ENCODE assay signal across 8 mouse cellular contexts in the genomic region with DNA sequence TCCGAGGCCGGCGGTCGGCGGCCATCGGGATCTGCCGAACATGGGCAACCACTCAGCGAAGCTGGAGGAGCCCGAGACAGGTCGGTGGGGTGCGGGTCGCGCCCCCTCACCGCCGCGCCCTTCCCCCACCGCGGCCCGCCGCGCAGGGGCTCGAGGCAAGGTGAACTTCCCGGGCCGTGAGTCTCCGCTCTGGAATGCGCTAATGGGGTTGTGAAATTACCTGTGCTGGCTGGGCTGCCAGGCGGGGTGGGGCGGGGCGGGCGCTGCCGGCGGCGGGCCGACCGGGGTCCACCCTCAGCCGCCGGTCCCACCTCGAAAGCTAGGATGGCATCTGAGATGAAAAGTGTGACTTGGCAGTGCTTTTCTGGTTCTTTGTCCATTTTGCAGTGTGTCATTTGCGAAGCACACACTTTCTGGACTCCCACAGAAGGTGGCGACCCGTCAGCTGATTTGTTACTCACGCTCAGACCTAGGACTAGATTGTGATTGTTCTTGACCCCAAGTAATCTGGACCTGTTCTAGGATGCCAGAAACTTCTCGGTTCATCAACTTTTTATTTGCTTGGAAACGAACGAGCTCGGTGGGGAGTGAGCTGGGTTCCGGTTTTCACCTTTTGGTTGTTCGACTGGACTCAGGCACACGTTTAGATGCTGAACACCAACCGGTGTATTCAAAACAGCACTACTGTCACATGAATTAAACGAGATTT.
DNase-seq lines count a peak whose midpoint lies in the region; ATAC-seq lines count a peak whose summit lies in the region.

No protein-coding gene starts in this region.

- under 1% methylated on average over 42 of the region's 51 CpGs for WGBS in forebrain, embryonic 14.5 days
- 2% methylated on average over 43 of the region's 51 CpGs for WGBS in kidney, embryonic 15.5 days
- 1% methylated on average over 50 of the region's 51 CpGs for WGBS in midbrain, embryonic 15.5 days

- H3K27me3 ChIP-seq in forebrain, embryonic 14.5 days (replicated peaks; ENCODE audit: control insufficient read depth, insufficient read depth, low read length) = no peaks in the 10 kb centered on the region
- no peaks in the 10 kb centered on the region for H3K27me3 ChIP-seq in kidney, embryonic 15.5 days
- H3K27me3 ChIP-seq in midbrain, embryonic 15.5 days (replicated peaks) = no peaks in the 10 kb centered on the region

- H3K36me3 ChIP-seq in forebrain, embryonic 14.5 days (ENCODE audit: control insufficient read depth, insufficient read depth, low read length) = no peaks in the 10 kb centered on the region
- H3K36me3 ChIP-seq in kidney, embryonic 15.5 days = no peaks in the 10 kb centered on the region
- H3K36me3 ChIP-seq in midbrain, embryonic 15.5 days (replicated peaks) = no peaks in the 10 kb centered on the region

- H3K27ac ChIP-seq in forebrain, embryonic 14.5 days (ENCODE audit: low read depth, low read length) = peak overlapping the region; percentile 85
- peak overlapping the region; percentile 97 for H3K27ac ChIP-seq in kidney, embryonic 15.5 days
- H3K27ac ChIP-seq in midbrain, embryonic 15.5 days = peak overlapping the region; percentile 85

- H3K9me3 ChIP-seq in forebrain, embryonic 14.5 days (replicated peaks; ENCODE audit: control insufficient read depth, low read length) = no peaks in the 10 kb centered on the region
- H3K9me3 ChIP-seq in kidney, embryonic 15.5 days (replicated peaks) = no peaks in the 10 kb centered on the region
- no peaks in the 10 kb centered on the region for H3K9me3 ChIP-seq in midbrain, embryonic 15.5 days

- peak overlapping the region; percentile 81 for H3K4me2 ChIP-seq in forebrain, embryonic 14.5 days (ENCODE audit: low read length)
- peak overlapping the region; percentile 93 for H3K4me2 ChIP-seq in kidney, embryonic 15.5 days
- H3K4me2 ChIP-seq in midbrain, embryonic 15.5 days = peak overlapping the region; percentile 88

- peaks cover 6% of the 10 kb centered on the region for H3K4me1 ChIP-seq in forebrain, embryonic 14.5 days (ENCODE audit: control insufficient read depth, insufficient read depth, low read length)
- H3K4me1 ChIP-seq in kidney, embryonic 15.5 days = peaks cover 6% of the 10 kb centered on the region; the same call in 1 of the 2 replicates
- peaks cover 6% of the 10 kb centered on the region for H3K4me1 ChIP-seq in midbrain, embryonic 15.5 days

- H3K4me3 ChIP-seq in forebrain, embryonic 14.5 days (ENCODE audit: low read depth, low read length) = peak overlapping the region; percentile 85
- H3K4me3 ChIP-seq in kidney, embryonic 15.5 days (replicated peaks) = peak overlapping the region; percentile 84
- H3K4me3 ChIP-seq in midbrain, embryonic 15.5 days = peak overlapping the region; percentile 79

- peak; percentile 14 for ATAC-seq in CD4-positive, CD25-positive, alpha-beta regulatory T cell, adult 4 months
- peak; percentile 56; the same call in 1 of the 2 replicates for ATAC-seq in forebrain, embryonic 14.5 days
- no peak; the same call in 1 of the 2 replicates for ATAC-seq in kidney, embryonic 15.5 days (replicated peaks; ENCODE audit: low FRiP score)
- ATAC-seq in midbrain, embryonic 15.5 days (replicated peaks) = no peak; the same call in 1 of the 2 replicates

- DNase-seq in embryo, embryonic 10.5 days (ENCODE audit: low spot score) = peak; percentile 67
- no peak for DNase-seq in embryo, embryonic 9.5 days (ENCODE audit: extremely low spot score)
- DNase-seq in forebrain, embryonic 14.5 days (ENCODE audit: low spot score) = peak; percentile 20
- no peak for DNase-seq in Muller cell, postnatal 12 days (ENCODE audit: inconsistent ontology term)
- DNase-seq in layer of hippocampus, adult 8-10 months (ENCODE audit: low spot score in 2 of 2) = no peak

- peak overlapping the region; percentile 89 for H3K9ac ChIP-seq in forebrain, embryonic 14.5 days (ENCODE audit: low read length)
- H3K9ac ChIP-seq in kidney, embryonic 15.5 days = peak overlapping the region; percentile 81
- H3K9ac ChIP-seq in midbrain, embryonic 15.5 days = peak overlapping the region; percentile 61

Comparison
In these comparisons a context has a peak if more than half of its experiments do, and no peak if none do; other contexts are left out.
1. DNase-seq: peak in embryo, embryonic 10.5 days (single experiment) and forebrain, embryonic 14.5 days (single experiment); none in embryo, embryonic 9.5 days (single experiment), Muller cell, postnatal 12 days (single experiment) and layer of hippocampus, adult 8-10 months (0 of 2).
2. ATAC-seq: peak in CD4-positive, CD25-positive, alpha-beta regulatory T cell, adult 4 months (single experiment) and forebrain, embryonic 14.5 days (single experiment); none in kidney, embryonic 15.5 days (single experiment) and midbrain, embryonic 15.5 days (single experiment).
3. Peak in every context shown above with its lines, with median percentiles within 50 percentile points of each other: H3K27ac ChIP-seq, H3K4me2 ChIP-seq, H3K4me3 ChIP-seq and H3K9ac ChIP-seq.